Mouse (Mus musculus): Measurements from ENCODE around the gene Chml. TPM values are rescaled to one million over a fixed set of nuclear protein-coding genes. Genes with fewer than 3 reads are reported as not detected.

Gene Chml
- polyA plus RNA-seq, 1 experiment from 2014 or later: 2.1 TPM

DNA sequence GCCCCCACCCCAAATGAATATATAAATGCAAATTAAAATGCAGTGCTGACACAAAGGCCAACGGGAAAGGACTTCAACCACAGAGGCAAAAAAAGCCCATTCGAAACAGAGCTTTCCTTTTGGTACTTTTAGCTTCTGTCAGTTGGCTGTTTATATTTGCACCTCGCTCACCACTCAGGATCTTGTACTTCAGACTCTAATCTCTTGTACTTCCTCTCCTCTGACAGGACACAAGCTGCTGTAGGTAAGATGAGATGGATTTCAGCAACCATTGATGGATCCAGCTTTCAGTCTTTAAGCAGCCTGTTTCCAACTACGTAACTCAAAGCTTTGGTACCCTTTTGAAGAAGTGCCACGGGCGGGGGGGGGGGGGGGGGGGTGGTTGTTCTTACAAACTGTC, 11.7 kb downstream of the Chml start:
- Histone ChIP-seq H3K9ac (ENCODE audit: low read depth, low read length) (no peak overlapping the region), H3K27me3 (ENCODE audit: insufficient read depth, low read length) (no peaks in the 10 kb centered on the region), H3K36me3 (ENCODE audit: insufficient read depth, low read length) (no peaks in the 10 kb centered on the region), H3K4me1 (replicated peaks; ENCODE audit: insufficient read depth, low read length) (no peaks in the 10 kb centered on the region), H3K27ac (no peak overlapping the region), H3K9me3 (replicated peaks; ENCODE audit: low read length) (no peaks in the 10 kb centered on the region), H3K4me2 (ENCODE audit: low read length) (no peak overlapping the region), H3K4me3 (replicated peaks; ENCODE audit: low read depth, low read length) (no peak overlapping the region)
- no peak for DNase-seq (ENCODE audit: low spot score)
- 88% methylated on average over 6 of the region's 6 CpGs for WGBS
- no peak for TF ChIP-seq CTCF (IDR thresholded peaks at IDR 0.05; ENCODE audit: low read depth)
- ATAC-seq (replicated peaks; ENCODE audit: low FRiP score, low read depth): no peak

DNA sequence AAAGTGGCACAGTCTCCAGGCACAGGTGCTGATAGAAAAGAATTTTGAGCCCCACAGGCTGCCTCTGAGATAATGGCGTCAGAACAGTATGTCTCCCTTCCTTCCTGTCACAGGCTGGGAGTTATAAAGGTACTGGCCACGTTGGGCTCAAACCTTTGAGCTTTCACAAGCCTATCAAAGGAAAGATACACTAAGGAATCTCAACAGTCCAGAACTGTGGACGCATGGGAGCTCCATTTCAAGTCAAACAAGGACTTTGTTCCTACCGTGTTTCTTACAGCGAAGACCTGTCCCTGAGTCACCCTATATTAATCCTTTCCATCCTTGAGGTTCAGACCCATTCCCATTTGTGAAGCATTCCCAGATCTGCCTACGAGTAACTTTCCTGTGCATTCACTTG, 15.2 kb downstream of the Chml start:
- no peaks in the 10 kb centered on the region for H3K9me3 ChIP-seq (replicated peaks; ENCODE audit: low read length)
- ATAC-seq (replicated peaks; ENCODE audit: low FRiP score, low read depth): no peak
- no peak overlapping the region for H3K4me2 ChIP-seq (ENCODE audit: low read length)
- TF ChIP-seq CTCF (IDR thresholded peaks at IDR 0.05; ENCODE audit: low read depth): no peak
- no peaks in the 10 kb centered on the region for H3K4me1 ChIP-seq (replicated peaks; ENCODE audit: insufficient read depth, low read length)
- H3K36me3 ChIP-seq (ENCODE audit: insufficient read depth, low read length): no peaks in the 10 kb centered on the region
- H3K9ac ChIP-seq (ENCODE audit: low read depth, low read length): no peak overlapping the region
- 75% methylated on average over 6 of the region's 6 CpGs for WGBS
- DNase-seq (ENCODE audit: low spot score): no peak
- H3K4me3 ChIP-seq (replicated peaks; ENCODE audit: low read depth, low read length): no peak overlapping the region
- no peak overlapping the region for H3K27ac ChIP-seq
- no peaks in the 10 kb centered on the region for H3K27me3 ChIP-seq (ENCODE audit: insufficient read depth, low read length)

DNA sequence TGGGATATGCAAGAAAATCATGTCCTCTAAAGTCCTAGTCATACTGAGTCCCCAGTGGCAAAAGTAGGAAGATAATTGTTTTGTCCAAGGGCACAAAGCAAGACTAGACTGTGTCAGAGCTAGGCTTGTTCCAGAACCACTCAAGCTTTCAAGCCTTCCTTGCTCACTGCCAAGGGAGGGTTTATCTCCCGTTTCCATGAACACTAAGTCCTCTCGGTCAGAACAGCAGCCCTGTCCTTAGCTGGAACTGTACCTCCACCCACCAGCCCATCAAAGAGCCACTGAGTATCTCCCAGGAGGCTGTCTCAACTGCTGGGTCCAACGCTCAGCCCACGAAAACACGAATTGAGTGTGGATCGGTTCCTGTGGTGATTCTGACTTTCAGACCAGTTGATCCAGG, 17.6 kb downstream of the Chml start:
- Histone ChIP-seq H3K27ac (no peak overlapping the region), H3K4me3 (replicated peaks; ENCODE audit: low read depth, low read length) (no peak overlapping the region), H3K9me3 (replicated peaks; ENCODE audit: low read length) (no peaks in the 10 kb centered on the region), H3K4me2 (ENCODE audit: low read length) (no peak overlapping the region), H3K27me3 (ENCODE audit: insufficient read depth, low read length) (no peaks in the 10 kb centered on the region), H3K36me3 (ENCODE audit: insufficient read depth, low read length) (no peaks in the 10 kb centered on the region), H3K9ac (ENCODE audit: low read depth, low read length) (no peak overlapping the region), H3K4me1 (replicated peaks; ENCODE audit: insufficient read depth, low read length) (no peaks in the 10 kb centered on the region)
- ATAC-seq (replicated peaks; ENCODE audit: low FRiP score, low read depth) (no peak), DNase-seq (ENCODE audit: low spot score) (no peak)
- no peak for TF ChIP-seq CTCF (IDR thresholded peaks at IDR 0.05; ENCODE audit: low read depth)
- 64% methylated on average over 6 of the region's 6 CpGs for WGBS

DNA sequence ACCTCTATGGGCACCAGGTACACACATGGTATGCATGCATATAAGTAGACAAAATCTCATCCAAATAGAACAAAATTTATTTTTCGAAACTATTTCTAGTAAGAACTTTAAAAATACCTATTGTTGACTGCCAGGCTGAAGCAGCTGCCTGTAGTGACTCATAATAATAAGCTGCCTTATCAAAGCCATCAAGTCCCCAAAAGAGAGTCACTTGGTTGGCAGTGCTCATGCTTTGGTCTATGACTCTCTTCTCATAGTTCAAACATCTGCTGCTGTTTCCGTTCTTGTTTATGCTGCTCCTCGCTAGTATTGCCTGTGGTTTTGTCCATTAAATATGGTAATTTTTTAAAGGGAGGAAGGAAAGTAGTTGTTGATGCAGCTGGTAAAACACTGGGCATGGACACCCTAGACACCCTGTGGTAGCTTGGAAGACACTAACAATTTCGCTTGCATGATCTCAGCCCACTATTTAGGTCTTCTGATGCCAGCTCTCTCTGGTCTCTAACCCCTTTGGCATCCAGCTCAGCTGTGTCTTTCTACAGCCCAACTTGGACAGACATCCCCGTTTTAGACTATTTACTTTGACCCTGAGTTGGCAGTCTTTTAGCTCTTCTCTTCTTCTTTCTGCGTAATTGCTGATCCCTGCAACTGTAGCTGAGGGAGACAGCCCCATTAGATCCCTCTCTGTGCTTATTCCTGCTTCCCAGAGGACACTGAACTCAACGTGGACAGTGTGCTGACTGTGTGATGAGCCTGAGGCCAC, 19.0 kb downstream of the Chml start:
- WGBS: 73% methylated on average over 7 of the region's 7 CpGs
- DNase-seq (ENCODE audit: low spot score) (no peak), ATAC-seq (replicated peaks; ENCODE audit: low FRiP score, low read depth) (no peak)
- Histone ChIP-seq H3K9me3 (replicated peaks; ENCODE audit: low read length) (no peaks in the 10 kb centered on the region), H3K27ac (no peak overlapping the region), H3K4me1 (replicated peaks; ENCODE audit: insufficient read depth, low read length) (no peaks in the 10 kb centered on the region), H3K27me3 (ENCODE audit: insufficient read depth, low read length) (no peaks in the 10 kb centered on the region), H3K4me3 (replicated peaks; ENCODE audit: low read depth, low read length) (no peak overlapping the region), H3K9ac (ENCODE audit: low read depth, low read length) (no peak overlapping the region), H3K4me2 (ENCODE audit: low read length) (no peak overlapping the region), H3K36me3 (ENCODE audit: insufficient read depth, low read length) (no peaks in the 10 kb centered on the region)
- TF ChIP-seq CTCF (IDR thresholded peaks at IDR 0.05; ENCODE audit: low read depth): no peak

DNA sequence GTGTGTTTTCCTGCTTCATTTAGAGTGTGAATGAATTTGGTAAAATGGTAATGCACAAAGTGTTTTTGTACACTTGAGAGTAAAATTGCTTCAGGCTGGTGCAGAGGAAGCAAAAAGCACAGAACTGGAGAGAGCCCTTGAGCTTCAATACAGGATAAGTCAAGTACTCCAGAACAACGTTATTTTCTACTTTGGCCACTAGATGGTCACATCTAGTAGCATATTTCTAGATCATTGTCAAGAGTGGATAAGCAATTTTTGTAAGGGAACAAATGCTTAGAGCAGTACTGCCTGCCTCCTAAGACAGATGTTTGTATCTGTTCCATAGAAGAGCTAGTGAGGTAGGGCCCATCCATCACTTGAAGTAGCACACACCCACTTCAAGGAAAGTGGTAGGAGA, 21.1 kb downstream of the Chml start:
- Histone ChIP-seq H3K9me3 (replicated peaks; ENCODE audit: low read length) (no peaks in the 10 kb centered on the region), H3K9ac (ENCODE audit: low read depth, low read length) (no peak overlapping the region), H3K36me3 (ENCODE audit: insufficient read depth, low read length) (no peaks in the 10 kb centered on the region), H3K27me3 (ENCODE audit: insufficient read depth, low read length) (no peaks in the 10 kb centered on the region), H3K4me1 (replicated peaks; ENCODE audit: insufficient read depth, low read length) (no peaks in the 10 kb centered on the region), H3K4me2 (ENCODE audit: low read length) (no peak overlapping the region), H3K27ac (no peak overlapping the region), H3K4me3 (replicated peaks; ENCODE audit: low read depth, low read length) (no peak overlapping the region)
- 29% methylated on average over 1 of the region's 1 CpGs for WGBS
- DNase-seq (ENCODE audit: low spot score): peak; percentile 58
- TF ChIP-seq CTCF (IDR thresholded peaks at IDR 0.05; ENCODE audit: low read depth): peak; percentile 56; the same call in 1 of the 2 replicates
- no peak for ATAC-seq (replicated peaks; ENCODE audit: low FRiP score, low read depth)

DNA sequence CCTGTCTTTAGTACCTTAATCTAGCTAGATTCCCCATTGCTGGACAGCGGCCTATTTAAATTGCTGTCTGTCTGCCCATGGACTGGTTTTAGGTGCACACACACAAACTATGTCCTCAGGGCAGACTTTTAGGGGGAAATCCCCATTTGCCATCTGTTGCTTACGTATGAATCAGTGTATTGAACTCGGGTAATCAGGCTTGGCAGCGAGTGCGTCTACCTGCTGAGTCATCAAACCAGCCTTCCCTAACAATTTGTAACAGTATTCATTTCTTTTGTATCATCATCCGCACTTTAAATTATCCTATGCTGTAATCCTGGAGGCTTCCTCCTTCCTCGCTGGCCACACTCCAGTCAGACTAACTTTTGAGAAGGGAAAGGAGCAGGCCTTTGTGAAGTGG, 22.7 kb downstream of the Chml start:
- ATAC-seq (replicated peaks; ENCODE audit: low FRiP score, low read depth) (no peak), DNase-seq (ENCODE audit: low spot score) (no peak)
- H3K9me3 ChIP-seq (replicated peaks; ENCODE audit: low read length): no peaks in the 10 kb centered on the region
- WGBS: 81% methylated on average over 7 of the region's 7 CpGs
- H3K4me2 ChIP-seq (ENCODE audit: low read length): no peak overlapping the region
- TF ChIP-seq CTCF (IDR thresholded peaks at IDR 0.05; ENCODE audit: low read depth): no peak
- no peaks in the 10 kb centered on the region for H3K27me3 ChIP-seq (ENCODE audit: insufficient read depth, low read length)
- no peak overlapping the region for H3K27ac ChIP-seq
- no peak overlapping the region for H3K4me3 ChIP-seq (replicated peaks; ENCODE audit: low read depth, low read length)
- H3K9ac ChIP-seq (ENCODE audit: low read depth, low read length): no peak overlapping the region
- no peaks in the 10 kb centered on the region for H3K4me1 ChIP-seq (replicated peaks; ENCODE audit: insufficient read depth, low read length)
- no peaks in the 10 kb centered on the region for H3K36me3 ChIP-seq (ENCODE audit: insufficient read depth, low read length)

DNA sequence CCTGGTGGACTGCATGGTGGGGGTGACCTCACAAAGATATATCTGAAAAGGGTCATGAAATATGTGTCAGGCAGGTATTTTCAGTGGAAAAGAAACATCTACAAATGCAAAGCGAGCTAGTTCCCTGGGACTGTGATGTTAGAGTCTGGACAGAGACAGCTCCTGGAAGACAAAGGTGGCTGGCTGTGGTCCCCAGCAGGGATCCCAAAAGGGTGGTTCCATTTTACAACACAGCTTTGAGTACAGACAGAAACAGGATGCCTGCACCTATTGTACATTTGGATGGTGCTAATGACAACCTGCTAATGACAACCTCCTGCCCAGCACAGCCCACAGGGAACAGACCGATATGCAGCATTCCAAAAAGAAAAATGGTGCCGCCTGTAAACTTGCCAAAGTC, 23.2 kb downstream of the Chml start:
- no peaks in the 10 kb centered on the region for H3K9me3 ChIP-seq (replicated peaks; ENCODE audit: low read length)
- ATAC-seq (replicated peaks; ENCODE audit: low FRiP score, low read depth): no peak
- H3K27me3 ChIP-seq (ENCODE audit: insufficient read depth, low read length): no peaks in the 10 kb centered on the region
- no peak for TF ChIP-seq CTCF (IDR thresholded peaks at IDR 0.05; ENCODE audit: low read depth)
- no peak overlapping the region for H3K9ac ChIP-seq (ENCODE audit: low read depth, low read length)
- no peaks in the 10 kb centered on the region for H3K4me1 ChIP-seq (replicated peaks; ENCODE audit: insufficient read depth, low read length)
- no peak for DNase-seq (ENCODE audit: low spot score)
- 94% methylated on average over 3 of the region's 3 CpGs for WGBS
- H3K36me3 ChIP-seq (ENCODE audit: insufficient read depth, low read length): no peaks in the 10 kb centered on the region
- no peak overlapping the region for H3K27ac ChIP-seq
- no peak overlapping the region for H3K4me3 ChIP-seq (replicated peaks; ENCODE audit: low read depth, low read length)
- H3K4me2 ChIP-seq (ENCODE audit: low read length): no peak overlapping the region
